28 mouse cellular contexts compared by ENCODE assay signal in genomic region chr7:18715546-18715945, GRCm38 (mm10). TPM values are rescaled to one million over a fixed set of nuclear protein-coding genes. Genes with fewer than 3 reads are reported as not detected.
A peak's percentile ranks its signal among the peaks of the same experiment; 100 is the strongest.
DNase-seq lines count a peak whose midpoint lies in the region; ATAC-seq and TF ChIP-seq lines count a peak whose summit lies in the region.
"Had no signal": no experiment of that assay in that cellular context is flagged by ENCODE, and none has a peak within 500 bp of the region (broad histone marks: within the 10 kb centered on the region; RNA-seq: fewer than 3 reads in every experiment).

No protein-coding gene starts in this region.

- DNase-seq in intestine, embryonic 14.5 days (ENCODE audit: low spot score) = peak; percentile 27
- peak; percentile 52 for DNase-seq in lung, embryonic 14.5 days
- DNase-seq in lung, postnatal 0 days (ENCODE audit: low spot score) = no peak
- DNase-seq in heart, postnatal 10 days = peak; percentile 32 to 44
- DNase-seq in kidney, postnatal 14 days = peak; percentile 31
- no peak for DNase-seq in testis, postnatal 14 days (ENCODE audit: low spot score)
- no peak for DNase-seq in adrenal gland, postnatal 25 days
- DNase-seq: adrenal gland, adult 2 months; cerebellum, adult 9-10 months; gastrocnemius, postnatal 36 days; layer of hippocampus, postnatal 36 days; liver, postnatal 0 days; right cerebral cortex, postnatal 14 days; thymus, adult 18-20 months had no signal

- H3K36me3 ChIP-seq in intestine, embryonic 14.5 days (ENCODE audit: control insufficient read depth, insufficient read depth, low read length) = no peaks in the 10 kb centered on the region
- no peaks in the 10 kb centered on the region for H3K36me3 ChIP-seq in intestine, embryonic 16.5 days (ENCODE audit: control insufficient read depth, insufficient read depth, low read length)
- no peaks in the 10 kb centered on the region for H3K36me3 ChIP-seq in lung, embryonic 14.5 days (ENCODE audit: insufficient read depth)
- no peaks in the 10 kb centered on the region for H3K36me3 ChIP-seq in lung, postnatal 0 days (ENCODE audit: insufficient read depth, low read length)
- H3K36me3 ChIP-seq: embryonic facial prominence, embryonic 12.5 days; forebrain, embryonic 15.5 days; heart, embryonic 13.5 days; hindbrain, embryonic 12.5 days; limb, embryonic 15.5 days; neural tube, embryonic 15.5 days had no signal

- TF ChIP-seq EP300 in lung, postnatal 0 days (IDR thresholded peaks at IDR 0.05) = no peak

- no peaks in the 10 kb centered on the region for H3K4me1 ChIP-seq in intestine, embryonic 14.5 days (replicated peaks; ENCODE audit: control insufficient read depth, insufficient read depth, low read length)
- H3K4me1 ChIP-seq in intestine, embryonic 16.5 days (ENCODE audit: control insufficient read depth, insufficient read depth, low read length) = no peaks in the 10 kb centered on the region
- no peaks in the 10 kb centered on the region for H3K4me1 ChIP-seq in lung, embryonic 14.5 days (ENCODE audit: insufficient read depth)
- no peaks in the 10 kb centered on the region for H3K4me1 ChIP-seq in lung, postnatal 0 days (ENCODE audit: insufficient read depth, low read depth, low read length)
- H3K4me1 ChIP-seq: embryonic facial prominence, embryonic 12.5 days; forebrain, embryonic 15.5 days; heart, embryonic 13.5 days; hindbrain, embryonic 12.5 days; limb, embryonic 15.5 days; neural tube, embryonic 15.5 days had no signal

- H3K9me3 ChIP-seq in intestine, embryonic 14.5 days (ENCODE audit: control insufficient read depth, low read length) = no peaks in the 10 kb centered on the region
- no peaks in the 10 kb centered on the region for H3K9me3 ChIP-seq in intestine, embryonic 16.5 days (ENCODE audit: control insufficient read depth, low read length)
- H3K9me3 ChIP-seq in lung, embryonic 14.5 days (ENCODE audit: low read depth, low read length) = no peaks in the 10 kb centered on the region
- no peaks in the 10 kb centered on the region for H3K9me3 ChIP-seq in lung, postnatal 0 days (ENCODE audit: low read length)
- H3K9me3 ChIP-seq: embryonic facial prominence, embryonic 12.5 days; forebrain, embryonic 15.5 days; heart, embryonic 13.5 days; hindbrain, embryonic 12.5 days; limb, embryonic 15.5 days; megakaryocyte, embryonic 14.5 days; neural tube, embryonic 15.5 days had no signal

- H3K27ac ChIP-seq in intestine, embryonic 14.5 days (ENCODE audit: low read depth) = no peak overlapping the region
- H3K27ac ChIP-seq in intestine, embryonic 16.5 days (ENCODE audit: low read length) = no peak overlapping the region
- no peak overlapping the region for H3K27ac ChIP-seq in lung, embryonic 14.5 days (ENCODE audit: low read depth)
- H3K27ac ChIP-seq in lung, postnatal 0 days (ENCODE audit: low read length) = no peak overlapping the region
- H3K27ac ChIP-seq: embryonic facial prominence, embryonic 12.5 days; forebrain, embryonic 15.5 days; heart, embryonic 13.5 days; hindbrain, embryonic 12.5 days; limb, embryonic 15.5 days; neural tube, embryonic 15.5 days had no signal

- H3K9ac ChIP-seq in intestine, embryonic 14.5 days (ENCODE audit: low read length) = no peak overlapping the region
- no peak overlapping the region for H3K9ac ChIP-seq in intestine, embryonic 16.5 days (ENCODE audit: low read depth, low read length)
- no peak overlapping the region for H3K9ac ChIP-seq in lung, embryonic 14.5 days
- H3K9ac ChIP-seq in lung, postnatal 0 days (replicated peaks; ENCODE audit: low read depth) = no peak overlapping the region
- H3K9ac ChIP-seq: embryonic facial prominence, embryonic 12.5 days; forebrain, embryonic 15.5 days; heart, embryonic 13.5 days; hindbrain, embryonic 12.5 days; limb, embryonic 15.5 days; liver, postnatal 0 days; neural tube, embryonic 15.5 days had no signal

- TF ChIP-seq CTCF in lung, embryonic 14.5 days (IDR thresholded peaks at IDR 0.05; ENCODE audit: low read depth) = no peak
- no peak for TF ChIP-seq CTCF in lung, postnatal 0 days (IDR thresholded peaks at IDR 0.05)

- H3K4me2 ChIP-seq in intestine, embryonic 14.5 days (ENCODE audit: low read length) = no peak overlapping the region
- no peak overlapping the region for H3K4me2 ChIP-seq in intestine, embryonic 16.5 days (ENCODE audit: low read depth, low read length)
- H3K4me2 ChIP-seq in lung, embryonic 14.5 days = no peak overlapping the region
- H3K4me2 ChIP-seq in lung, postnatal 0 days (replicated peaks; ENCODE audit: low read depth, low read length) = no peak overlapping the region
- H3K4me2 ChIP-seq: embryonic facial prominence, embryonic 12.5 days; forebrain, embryonic 15.5 days; heart, embryonic 13.5 days; hindbrain, embryonic 12.5 days; limb, embryonic 15.5 days; neural tube, embryonic 15.5 days had no signal

- no peak overlapping the region for H3K4me3 ChIP-seq in intestine, embryonic 14.5 days (ENCODE audit: low read depth, low read length)
- no peak overlapping the region for H3K4me3 ChIP-seq in intestine, embryonic 16.5 days (ENCODE audit: low read length)
- no peak overlapping the region for H3K4me3 ChIP-seq in lung, embryonic 14.5 days (ENCODE audit: low read depth, low read length)
- no peak overlapping the region for H3K4me3 ChIP-seq in lung, postnatal 0 days (ENCODE audit: low read depth, low read length)
- H3K4me3 ChIP-seq: embryonic facial prominence, embryonic 12.5 days; forebrain, embryonic 15.5 days; heart, embryonic 13.5 days; hindbrain, embryonic 12.5 days; limb, embryonic 15.5 days; megakaryocyte, embryonic 14.5 days; neural tube, embryonic 15.5 days had no signal

- intact Hi-C loops in heart, postnatal 10 days (cut with DNase I) = no loop called here

- WGBS in intestine, embryonic 14.5 days = 63% methylated on average over 4 of the region's 4 CpGs
- 59% methylated on average over 4 of the region's 4 CpGs for WGBS in intestine, embryonic 16.5 days
- WGBS in lung, embryonic 14.5 days = 56% methylated on average over 4 of the region's 4 CpGs
- 56% methylated on average over 4 of the region's 4 CpGs for WGBS in lung, postnatal 0 days

- no peaks in the 10 kb centered on the region for H3K27me3 ChIP-seq in intestine, embryonic 14.5 days (replicated peaks; ENCODE audit: control insufficient read depth, insufficient read depth, low read length)
- H3K27me3 ChIP-seq in intestine, embryonic 16.5 days (replicated peaks; ENCODE audit: control insufficient read depth, insufficient read depth, low read length) = no peaks in the 10 kb centered on the region
- no peaks in the 10 kb centered on the region for H3K27me3 ChIP-seq in lung, embryonic 14.5 days (ENCODE audit: insufficient read depth, low read length)
- H3K27me3 ChIP-seq in lung, postnatal 0 days (replicated peaks; ENCODE audit: insufficient read depth, low read length) = no peaks in the 10 kb centered on the region
- H3K27me3 ChIP-seq: embryonic facial prominence, embryonic 12.5 days; forebrain, embryonic 15.5 days; heart, embryonic 13.5 days; hindbrain, embryonic 12.5 days; limb, embryonic 15.5 days; neural tube, embryonic 15.5 days had no signal

- no peak for ATAC-seq in intestine, embryonic 14.5 days (replicated peaks; ENCODE audit: low FRiP score, low TSS enrichment, low read depth)
- no peak for ATAC-seq in intestine, embryonic 16.5 days
- no peak for ATAC-seq in lung, embryonic 14.5 days (ENCODE audit: insufficient read depth)
- ATAC-seq in lung, postnatal 0 days = no peak
- ATAC-seq: forebrain, embryonic 15.5 days; liver, postnatal 0 days; midbrain, embryonic 16.5 days had no signal

RNA-seq across cellular contexts. Expression of gene Psg22, which starts 2.3 kb away (rescaled TPM):
- not detected in 2 replicates for polyA plus RNA-seq in intestine, embryonic 14.5 days (2014; fragmentation: Nextera tagmentation; extraction: Ambion mirVana)
- not detected in 2 replicates for polyA plus RNA-seq in intestine, embryonic 16.5 days (2015; fragmentation: Nextera tagmentation; extraction: Ambion mirVana)
- polyA plus RNA-seq in lung, embryonic 14.5 days (2014; fragmentation: Nextera tagmentation; extraction: Ambion mirVana) = not detected in 2 replicates
- polyA plus RNA-seq in lung, postnatal 0 days (2015; fragmentation: Nextera tagmentation; extraction: Ambion mirVana) = not detected in 2 replicates
- not detected for total RNA-seq in heart, postnatal 10 days (2021)
- total RNA-seq in adrenal gland, postnatal 25 days (2021) = not detected in 2 replicates
- total RNA-seq: adrenal gland, adult 2 months; common myeloid progenitor, adult 5-6 weeks; gastrocnemius, postnatal 36 days; layer of hippocampus, adult 18-20 months; layer of hippocampus, postnatal 36 days; left cerebral cortex, postnatal 36 days had no signal
- polyA plus RNA-seq: adrenal gland, adult 2 months; embryonic facial prominence, embryonic 12.5 days; forebrain, embryonic 15.5 days; heart, embryonic 13.5 days; hindbrain, embryonic 12.5 days; limb, embryonic 15.5 days; midbrain, embryonic 16.5 days; neural tube, embryonic 15.5 days; spleen, adult 2 months; stomach, embryonic 14.5 days had no signal

RNA-seq across cellular contexts. Expression of gene Psg20, which starts 29.6 kb away (rescaled TPM):
- polyA plus RNA-seq in intestine, embryonic 14.5 days (2014; fragmentation: Nextera tagmentation; extraction: Ambion mirVana) = not detected in 2 replicates
- not detected in 2 replicates for polyA plus RNA-seq in intestine, embryonic 16.5 days (2015; fragmentation: Nextera tagmentation; extraction: Ambion mirVana)
- not detected in 2 replicates for polyA plus RNA-seq in lung, embryonic 14.5 days (2014; fragmentation: Nextera tagmentation; extraction: Ambion mirVana)
- not detected in 2 replicates for polyA plus RNA-seq in lung, postnatal 0 days (2015; fragmentation: Nextera tagmentation; extraction: Ambion mirVana)
- not detected for total RNA-seq in heart, postnatal 10 days (2021)
- not detected in 2 replicates for total RNA-seq in adrenal gland, postnatal 25 days (2021)
- total RNA-seq: adrenal gland, adult 2 months; common myeloid progenitor, adult 5-6 weeks; gastrocnemius, postnatal 36 days; layer of hippocampus, adult 18-20 months; layer of hippocampus, postnatal 36 days; left cerebral cortex, postnatal 36 days had no signal
- polyA plus RNA-seq: adrenal gland, adult 2 months; embryonic facial prominence, embryonic 12.5 days; forebrain, embryonic 15.5 days; heart, embryonic 13.5 days; hindbrain, embryonic 12.5 days; limb, embryonic 15.5 days; liver, postnatal 0 days; midbrain, embryonic 16.5 days; neural tube, embryonic 15.5 days; spleen, adult 2 months; stomach, embryonic 14.5 days had no signal

RNA-seq across cellular contexts. Expression of gene Psg21, which starts 59.0 kb away (rescaled TPM):
- polyA plus RNA-seq in intestine, embryonic 14.5 days (2014; fragmentation: Nextera tagmentation; extraction: Ambion mirVana) = not detected in 2 replicates
- polyA plus RNA-seq in intestine, embryonic 16.5 days (2015; fragmentation: Nextera tagmentation; extraction: Ambion mirVana) = not detected in 2 replicates
- polyA plus RNA-seq in lung, embryonic 14.5 days (2014; fragmentation: Nextera tagmentation; extraction: Ambion mirVana) = not detected in 2 replicates
- polyA plus RNA-seq in lung, postnatal 0 days (2015; fragmentation: Nextera tagmentation; extraction: Ambion mirVana) = not detected in 2 replicates
- total RNA-seq in heart, postnatal 10 days (2021) = not detected
- not detected in 2 replicates for total RNA-seq in adrenal gland, postnatal 25 days (2021)
- total RNA-seq: adrenal gland, adult 2 months; common myeloid progenitor, adult 5-6 weeks; gastrocnemius, postnatal 36 days; layer of hippocampus, adult 18-20 months; layer of hippocampus, postnatal 36 days; left cerebral cortex, postnatal 36 days had no signal
- polyA plus RNA-seq: adrenal gland, adult 2 months; embryonic facial prominence, embryonic 12.5 days; forebrain, embryonic 15.5 days; heart, embryonic 13.5 days; hindbrain, embryonic 12.5 days; limb, embryonic 15.5 days; liver, postnatal 0 days; midbrain, embryonic 16.5 days; neural tube, embryonic 15.5 days; spleen, adult 2 months; stomach, embryonic 14.5 days had no signal

Comparison
In these comparisons a context has a peak if more than half of its experiments do, and no peak if none do; other contexts are left out.
1. DNase-seq: peak in intestine, embryonic 14.5 days (single experiment), lung, embryonic 14.5 days (single experiment), heart, postnatal 10 days (2 of 2) and kidney, postnatal 14 days (single experiment); none in lung, postnatal 0 days (single experiment), testis, postnatal 14 days (single experiment) and adrenal gland, postnatal 25 days (single experiment).